Mouse (Mus musculus): ENCODE results near the gene Fat1.
A peak's percentile ranks its signal among the peaks of the same experiment; 100 is the strongest.

Gene Fat1

GRCm38 (mm10) chr8:44961492-44961891, 26.2 kb downstream of the Fat1 start:
- DNase-seq (ENCODE audit: inconsistent age in 2 of 2, low spot score in 1 of 2): peak in 1 of 2 experiments; percentile 54

- peak; percentile 22 to 77 for DNase-seq (ENCODE audit: inconsistent age in 2 of 2, low spot score in 1 of 2)
Observed at GRCm38 (mm10) chr8:44962572-44963231, 27.5 kb downstream of the Fat1 start.

DNA sequence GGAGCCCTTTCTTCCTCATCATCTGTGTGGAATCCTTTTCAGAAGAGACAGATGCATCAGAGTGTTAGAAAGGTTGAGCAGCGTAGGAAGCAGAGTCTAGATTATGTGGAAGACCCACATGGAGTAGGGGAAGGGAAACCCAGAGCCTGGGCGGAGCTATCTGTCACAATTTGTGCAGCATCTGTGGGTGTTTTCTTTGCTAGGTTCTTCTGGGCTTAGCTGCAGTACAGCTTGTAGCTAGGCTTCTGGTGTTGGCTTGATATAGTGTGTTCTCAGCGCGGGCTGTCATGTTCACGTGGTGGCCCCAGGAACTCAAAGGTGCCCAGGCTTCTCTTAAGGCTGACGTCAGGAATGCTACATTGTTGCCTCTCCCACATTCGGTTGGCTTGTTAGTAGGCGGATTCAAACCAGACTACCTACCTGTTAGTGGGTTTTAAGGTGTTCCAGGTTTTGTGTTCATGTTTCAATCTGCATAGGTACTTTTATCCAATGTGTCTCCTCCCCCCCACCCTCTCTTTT, 32.3 kb downstream of the Fat1 start:
- no peak for DNase-seq (ENCODE audit: inconsistent age in 2 of 2, low spot score in 1 of 2)

- peak in 1 of 2 experiments; percentile 43 for DNase-seq (ENCODE audit: inconsistent age in 2 of 2, low spot score in 1 of 2)
Observed at GRCm38 (mm10) chr8:44970093-44970492, 34.8 kb downstream of the Fat1 start.

DNA sequence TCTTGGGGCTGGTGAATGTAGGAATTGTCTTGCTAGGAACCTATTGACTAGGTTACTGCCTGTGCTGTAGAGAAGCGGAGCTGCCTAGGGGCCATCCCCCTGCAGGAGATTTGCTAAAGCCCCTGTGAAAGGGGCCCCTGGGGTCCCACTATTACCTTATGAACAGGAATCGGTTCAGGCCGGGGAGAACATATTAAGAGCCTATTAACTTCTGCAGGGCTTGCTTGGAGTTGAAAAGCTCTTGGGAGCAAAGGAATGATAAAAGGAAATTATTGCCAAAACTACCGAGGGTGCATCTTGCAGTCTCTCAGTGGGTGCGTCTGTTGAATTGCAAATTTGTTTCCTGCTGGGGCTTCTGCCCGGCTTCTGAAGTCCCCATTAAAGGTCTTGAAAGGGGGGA, 36.1 kb downstream of the Fat1 start:
- no peak for DNase-seq (ENCODE audit: inconsistent age in 2 of 2, low spot score in 1 of 2)

GRCm38 (mm10) chr8:44971964-44972363, 36.7 kb downstream of the Fat1 start:
- no peak for DNase-seq (ENCODE audit: inconsistent age in 2 of 2, low spot score in 1 of 2)

GRCm38 (mm10) chr8:44975113-44975512, 39.9 kb downstream of the Fat1 start:
- DNase-seq (ENCODE audit: inconsistent age in 2 of 2, low spot score in 1 of 2): no peak

DNA sequence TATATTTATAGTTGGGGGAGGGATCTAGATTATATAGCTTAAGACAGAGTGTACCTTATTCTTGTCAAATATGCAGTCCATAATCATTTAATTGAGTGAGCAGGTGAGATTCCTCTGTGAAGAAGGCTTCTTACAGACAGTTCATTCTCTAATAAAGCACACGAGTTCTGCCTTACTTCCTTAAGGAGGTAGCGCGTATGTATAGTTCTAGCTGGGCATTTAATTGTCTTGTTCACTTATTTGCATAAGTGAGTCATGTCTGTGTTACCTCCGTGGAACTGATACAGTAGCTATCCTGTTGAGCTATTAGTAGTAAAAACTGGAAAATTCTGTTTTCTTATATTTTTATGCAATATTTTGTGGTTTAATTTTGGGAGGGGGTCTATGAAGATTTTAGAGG, 40.4 kb downstream of the Fat1 start:
- no peak for DNase-seq (ENCODE audit: inconsistent age in 2 of 2, low spot score in 1 of 2)

DNA sequence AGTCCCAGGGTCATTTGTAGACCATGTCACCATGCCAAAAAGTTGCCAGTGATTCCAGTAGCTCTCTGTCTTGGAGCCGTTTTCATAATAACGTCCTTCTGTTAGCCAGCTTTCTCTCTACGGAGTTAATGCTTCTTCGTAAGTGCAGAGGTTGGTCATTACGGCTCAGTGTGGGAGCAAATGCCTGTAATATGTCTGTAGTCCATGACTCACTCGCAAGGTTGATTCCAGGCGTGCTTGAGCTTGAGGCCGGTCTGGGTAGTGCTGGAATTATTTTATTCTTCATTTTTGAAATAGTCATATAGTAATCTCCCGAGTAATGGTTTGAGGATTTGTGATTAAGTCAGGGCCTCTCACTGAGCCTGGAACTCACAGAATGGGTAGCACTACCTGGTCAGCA, 43.4 kb downstream of the Fat1 start:
- DNase-seq (ENCODE audit: inconsistent age in 2 of 2, low spot score in 1 of 2): peak; percentile 35 to 85

DNA sequence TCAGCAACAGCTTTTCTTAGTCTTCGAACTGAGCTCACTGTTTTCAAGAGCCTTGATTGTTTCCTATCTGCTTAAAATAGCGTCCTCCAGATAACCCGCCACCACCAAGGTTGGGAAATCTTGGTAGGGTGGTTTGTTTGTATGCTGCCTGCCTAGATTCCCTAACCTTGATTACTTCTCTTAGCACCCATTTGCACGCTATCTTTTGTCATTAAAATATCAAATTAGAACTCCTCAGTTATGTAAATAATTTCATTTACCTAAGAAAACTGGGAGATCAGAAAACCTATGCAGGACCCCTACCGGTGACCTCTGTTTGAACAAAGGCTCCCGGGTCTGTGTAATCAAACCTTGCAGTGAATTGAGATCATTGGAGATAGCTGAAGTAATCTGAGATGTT, 44.0 kb downstream of the Fat1 start:
- DNase-seq (ENCODE audit: inconsistent age in 2 of 2, low spot score in 1 of 2): peak in 1 of 2 experiments; percentile 64

GRCm38 (mm10) chr8:44980030-44980429, 44.8 kb downstream of the Fat1 start:
- peak in 1 of 2 experiments; percentile 47 for DNase-seq (ENCODE audit: inconsistent age in 2 of 2, low spot score in 1 of 2)

GRCm38 (mm10) chr8:44985326-44986288, 50.4 kb downstream of the Fat1 start:
- peak in 1 of 2 experiments; percentile 79 for DNase-seq (ENCODE audit: inconsistent age in 2 of 2, low spot score in 1 of 2)

DNA sequence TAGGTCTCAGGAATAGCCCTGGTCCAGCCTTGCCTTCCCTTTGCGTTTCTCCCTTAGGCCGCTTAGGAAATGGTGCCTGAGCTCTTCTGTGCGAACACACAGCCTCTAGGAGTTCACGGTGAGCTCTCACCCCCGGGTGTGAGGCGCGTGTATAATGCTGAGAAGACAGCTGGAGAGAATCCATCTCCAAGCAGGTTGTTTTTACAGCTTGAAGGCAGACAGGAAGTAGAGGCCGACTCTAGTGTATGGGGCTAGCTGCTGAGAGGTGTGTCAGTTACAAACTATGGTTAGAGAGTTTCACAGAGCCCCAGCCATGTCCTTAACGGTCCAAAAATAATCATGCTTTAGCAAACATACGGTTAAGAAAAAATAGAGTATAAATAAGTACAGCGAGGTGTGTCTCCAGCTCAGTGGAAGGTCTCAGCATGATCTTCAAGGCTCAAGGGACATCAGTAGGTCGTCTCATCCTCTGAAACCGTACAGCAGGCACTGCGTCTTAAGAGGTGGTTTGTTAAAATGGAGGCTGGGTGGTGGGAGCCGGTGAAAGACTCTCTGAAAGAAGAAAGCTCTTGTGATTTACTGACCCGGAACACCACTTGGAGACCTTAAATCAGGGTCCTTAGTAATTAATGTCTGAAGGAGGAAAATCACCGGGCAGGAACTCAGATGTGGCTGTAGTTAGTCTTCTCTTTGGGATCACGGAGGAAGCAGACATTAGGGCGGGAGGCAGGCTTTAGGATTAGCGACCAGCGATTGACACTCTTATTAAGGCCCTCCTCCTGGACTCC, 56.6 kb downstream of the Fat1 start:
- DNase-seq (ENCODE audit: inconsistent age in 2 of 2, low spot score in 1 of 2): peak in 1 of 2 experiments; percentile 49

DNA sequence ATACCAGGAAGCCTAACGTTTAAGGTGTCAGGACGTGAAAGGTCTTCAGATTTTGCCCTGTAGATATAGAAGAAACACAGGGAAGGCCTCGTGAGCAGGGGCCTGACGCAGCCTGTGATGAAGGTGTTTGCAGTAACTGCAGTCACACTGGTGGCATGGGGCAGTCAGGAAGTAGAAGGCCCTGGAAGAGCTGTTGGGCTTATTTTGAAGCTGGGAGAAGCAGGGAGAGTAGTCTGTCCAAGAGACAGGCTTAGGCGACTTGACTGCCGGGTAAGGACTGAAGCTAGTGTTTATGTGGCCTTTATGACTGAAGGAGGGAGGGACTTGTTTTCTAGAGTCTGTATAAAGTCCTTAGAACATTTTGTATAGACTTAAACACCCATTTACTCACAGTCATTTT, 57.4 kb downstream of the Fat1 start:
- peak in 1 of 2 experiments; percentile 52 for DNase-seq (ENCODE audit: inconsistent age in 2 of 2, low spot score in 1 of 2)

- DNase-seq (ENCODE audit: inconsistent age in 2 of 2, low spot score in 1 of 2): peak; percentile 54 to 85
Observed at GRCm38 (mm10) chr8:44993376-44993775, 58.1 kb downstream of the Fat1 start.

DNA sequence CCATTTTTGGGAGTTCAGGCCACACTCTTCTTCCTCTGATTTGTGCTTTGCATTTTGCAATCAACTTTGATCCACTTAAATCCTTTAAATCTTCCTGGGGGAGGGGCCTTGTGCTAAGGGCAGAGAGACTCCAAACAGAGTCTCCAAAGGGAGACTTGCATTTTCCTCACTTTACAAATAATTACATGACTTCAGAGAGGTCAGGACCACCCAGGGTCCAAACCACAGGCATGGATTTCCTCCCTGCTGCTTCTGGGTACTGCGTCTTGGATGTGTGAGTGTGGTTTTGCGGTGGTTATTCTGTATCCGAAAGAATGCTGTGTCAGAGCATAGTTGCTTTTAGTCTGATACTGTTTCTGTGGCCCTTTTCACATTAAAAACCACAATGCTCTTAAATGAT, 61.2 kb downstream of the Fat1 start:
- DNase-seq (ENCODE audit: inconsistent age in 2 of 2, low spot score in 1 of 2): peak in 1 of 2 experiments; percentile 56

DNA sequence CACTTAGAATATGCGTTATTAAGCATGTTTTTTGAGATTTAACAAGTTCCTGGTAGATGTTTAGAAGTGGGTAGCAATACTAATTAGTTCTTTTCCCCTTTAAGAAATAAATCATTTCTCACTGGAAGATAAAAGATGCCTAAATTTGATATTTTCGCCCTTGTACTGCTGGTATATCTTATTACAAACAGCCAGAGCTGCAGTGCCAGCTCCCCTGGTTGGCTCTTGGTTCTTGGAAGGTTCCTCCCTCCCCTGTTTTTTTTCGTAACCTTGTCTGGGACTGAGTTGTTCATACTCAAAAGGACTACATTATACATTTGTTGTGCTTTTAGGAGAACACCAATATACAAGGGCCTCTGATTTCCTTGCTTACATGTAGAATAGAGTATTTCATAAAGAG, 62.1 kb downstream of the Fat1 start:
- no peak for DNase-seq (ENCODE audit: inconsistent age in 2 of 2, low spot score in 1 of 2)

DNA sequence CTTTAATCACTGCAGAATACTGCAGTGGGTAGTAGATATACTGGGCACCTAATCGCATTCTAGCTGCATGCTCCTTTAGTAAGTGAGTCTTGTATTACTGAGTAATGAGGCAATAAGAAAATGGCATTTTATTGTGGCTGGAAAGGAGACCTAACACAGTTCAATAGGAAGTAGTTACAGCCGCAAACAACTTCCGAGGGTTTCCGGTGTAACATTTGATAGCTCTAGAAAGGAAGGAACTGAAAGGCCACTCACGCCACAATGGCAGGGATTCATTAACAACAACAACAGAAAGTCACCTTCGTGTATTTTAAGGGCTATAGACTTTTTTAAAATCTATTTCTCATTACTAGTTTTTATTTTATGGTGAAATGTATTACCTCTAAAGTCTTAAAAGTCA, 62.6 kb downstream of the Fat1 start:
- peak in 1 of 2 experiments; percentile 57 for DNase-seq (ENCODE audit: inconsistent age in 2 of 2, low spot score in 1 of 2)

DNA sequence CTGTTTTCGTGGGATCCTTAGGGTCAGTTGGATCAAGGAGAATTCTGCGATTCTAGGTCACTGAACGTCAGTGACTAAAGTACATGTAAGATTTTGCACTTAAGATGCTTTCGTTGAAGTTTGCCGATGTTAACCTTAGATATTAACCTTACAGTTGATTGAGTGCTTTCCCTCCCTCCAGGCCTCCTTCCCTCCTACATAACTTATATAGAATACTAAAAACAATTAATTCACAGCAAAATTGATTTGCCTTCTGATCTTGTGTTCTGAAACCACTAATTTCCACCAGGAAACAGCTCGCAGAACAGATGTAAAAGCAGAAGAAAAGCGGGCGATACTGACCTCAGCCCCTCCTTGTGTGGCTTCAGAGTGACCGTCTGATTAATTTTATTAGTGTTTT, 63.0 kb downstream of the Fat1 start:
- DNase-seq (ENCODE audit: inconsistent age in 2 of 2, low spot score in 1 of 2): no peak

GRCm38 (mm10) chr8:44998681-44999277, 63.5 kb downstream of the Fat1 start:
- peak; percentile 54 to 88 for DNase-seq (ENCODE audit: inconsistent age in 2 of 2, low spot score in 1 of 2)

Data from adrenal gland, adult (tissue).